Mouse (Mus musculus) intestine, postnatal 0 days (tissue): ENCODE results near the gene Gal3st2. TPM values are rescaled to one million over a fixed set of nuclear protein-coding genes. Genes with fewer than 3 reads are reported as not detected.
"Not testable (repeated sequence)": the region's sequence is repeated elsewhere in the genome, so short reads cannot be mapped to it uniquely, and the experiment has no call there.

Experiments
- ATAC-seq: fragments of 200-750 bp; cut with Nextera tagmentation; 2 replicates; pipeline ENCODE4 v1.8.0; 2017; ENCODE audit warnings: mild to moderate bottlenecking, moderate TSS enrichment, moderate library complexity
- H3K27ac ChIP-seq: fragments of 300-500 bp; sonication (generic); 2 replicates; pipeline ENCODE4 v1.5.1; 2014; ENCODE audit warnings: mild to moderate bottlenecking, low read depth, low read length, moderate library complexity
- H3K27me3 ChIP-seq: fragments of 300-500 bp; sonication (generic); replicated peaks from 2 replicates; pipeline ENCODE4 v1.6.1; 2014; ENCODE audit warnings: low read length, mixed read lengths; ENCODE audit not compliant: control insufficient read depth, insufficient read depth
- H3K36me3 ChIP-seq: fragments of 300-500 bp; sonication (generic); 2 replicates; pipeline ENCODE4 v1.6.1; 2014; ENCODE audit warnings: mild to moderate bottlenecking, moderate library complexity; ENCODE audit not compliant: control insufficient read depth, insufficient read depth
- H3K4me1 ChIP-seq: fragments of 300-500 bp; sonication (generic); replicated peaks from 2 replicates; pipeline ENCODE4 v1.6.1; 2014; ENCODE audit warnings: antibody characterized with exemption, low read length, mixed read lengths; ENCODE audit not compliant: control insufficient read depth, insufficient read depth
- H3K4me2 ChIP-seq: fragments of 300-500 bp; sonication (generic); replicated peaks from 2 replicates; pipeline ENCODE4 v1.6.1; 2014; ENCODE audit warnings: low read depth, mild to moderate bottlenecking, moderate library complexity
- H3K4me3 ChIP-seq: fragments of 300-500 bp; sonication (generic); 2 replicates; pipeline ENCODE4 v1.5.1; 2014; ENCODE audit warnings: low read depth, low read length
- H3K9ac ChIP-seq: fragments of 300-500 bp; sonication (generic); 2 replicates; pipeline ENCODE4 v1.6.1; 2014; ENCODE audit warnings: mild to moderate bottlenecking, low read depth, low read length
- H3K9me3 ChIP-seq: fragments of 300-500 bp; sonication (generic); 2 replicates; pipeline ENCODE4 v1.6.1; 2016; ENCODE audit warnings: mixed run types; ENCODE audit not compliant: control insufficient read depth
- CTCF ChIP-seq: sonication (generic); IDR thresholded peaks from 2 replicates; pipeline ENCODE4 v1.5.1; 2016; ENCODE audit warnings: low read depth, mild to moderate bottlenecking, control low read depth, antibody characterized with exemption, moderate library complexity
- WGBS: fragments of 180-500 bp; shearing (Covaris S2); extraction: QIAGEN DNeasy Blood & Tissue Kit; methylation state at CpG from one replicate; pipeline ENCODE4 v1.1.7; 2014; 5-methylcytosine and 5-hydroxymethylcytosine counted together
- polyA plus RNA-seq: library from polyadenylated mRNA; unstranded; fragments of >200 nt; fragmentation: Nextera tagmentation; extraction: Ambion mirVana; gene quantifications from 2 replicates; pipeline ENCODE4 v1.2.1, GENCODE M21; 2015

Gal3st2 gene
- polyA plus RNA-seq, 1 experiment from 2014 or later = 14.1 TPM

- Histone ChIP-seq H3K9ac (no peak overlapping the region), H3K27me3 (no peaks in the 10 kb centered on the region), H3K27ac (no peak overlapping the region), H3K36me3 (peaks cover 17% of the 10 kb centered on the region), H3K4me3 (no peak overlapping the region), H3K4me2 (no peak overlapping the region), H3K9me3 (no peaks in the 10 kb centered on the region), H3K4me1 (no peaks in the 10 kb centered on the region)
- 81% methylated on average over 6 of the region's 6 CpGs for WGBS
- ATAC-seq = no peak
- no peak for TF ChIP-seq CTCF
Measured at GRCm38 (mm10) chr1:93835876-93836531, 25.1 kb upstream of the Gal3st2 start.

- Histone ChIP-seq H3K4me2 (no peak overlapping the region), H3K4me1 (no peaks in the 10 kb centered on the region), H3K4me3 (no peak overlapping the region), H3K36me3 (peaks cover 17% of the 10 kb centered on the region), H3K9me3 (no peaks in the 10 kb centered on the region), H3K9ac (no peak overlapping the region), H3K27ac (no peak overlapping the region), H3K27me3 (no peaks in the 10 kb centered on the region)
- WGBS = 83% methylated on average over 2 of the region's 2 CpGs
- no peak for ATAC-seq
- no peak for TF ChIP-seq CTCF
Measured at GRCm38 (mm10) chr1:93836532-93836913, 24.6 kb upstream of the Gal3st2 start.

DNA sequence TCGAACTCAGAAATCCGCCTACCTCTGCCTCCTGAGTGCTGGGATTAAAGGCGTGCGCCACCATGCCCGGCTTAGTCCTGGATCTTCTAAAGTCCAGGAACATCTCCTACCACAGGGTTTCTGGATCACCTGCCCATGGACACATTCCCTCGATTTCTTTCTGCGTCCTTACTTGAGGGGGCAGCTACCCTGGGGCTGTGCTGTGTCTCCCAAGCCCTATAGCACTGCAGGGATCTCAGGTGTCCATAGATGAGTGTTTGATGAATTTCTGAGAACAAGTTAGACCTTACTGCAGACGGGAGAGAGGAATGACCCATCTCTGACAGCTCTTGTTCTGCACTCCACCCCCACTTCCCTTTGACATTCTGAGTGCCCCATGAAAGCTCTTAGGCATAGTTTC, 23.8 kb upstream of the Gal3st2 start:
- H3K27me3 ChIP-seq = no peaks in the 10 kb centered on the region
- WGBS = 94% methylated on average over 8 of the region's 8 CpGs
- no peak for TF ChIP-seq CTCF

DNA sequence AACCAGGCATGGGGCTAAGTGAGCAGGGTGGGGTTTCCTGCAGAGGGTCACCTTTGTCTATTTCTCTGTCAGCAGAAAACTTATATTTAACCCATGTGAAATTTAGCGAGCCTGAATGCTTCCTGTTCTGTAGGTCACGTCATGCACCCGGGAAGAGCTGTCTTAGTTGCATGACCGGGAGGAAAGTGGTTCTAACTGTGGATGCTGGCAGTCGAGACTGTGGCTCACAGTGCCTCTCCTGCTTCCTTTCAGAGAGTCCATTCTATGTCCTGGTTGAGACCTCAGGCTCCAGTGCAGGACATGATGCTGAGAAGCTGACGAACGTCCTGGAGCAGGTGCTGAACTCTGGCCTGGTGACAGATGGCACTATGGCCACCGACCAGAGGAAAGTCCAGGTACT, 22.5 kb upstream of the Gal3st2 start:
- not testable (repeated sequence) for H3K4me3 ChIP-seq, H3K9me3 ChIP-seq, H3K27me3 ChIP-seq, H3K9ac ChIP-seq, H3K4me2 ChIP-seq, H3K4me1 ChIP-seq, H3K27ac ChIP-seq, ATAC-seq
- H3K36me3 ChIP-seq = peaks cover 17% of the 10 kb centered on the region
- 87% methylated on average over 8 of the region's 8 CpGs for WGBS

More for the DNA sequence above, 23.8 kb upstream of the Gal3st2 start:
- no peak overlapping the region for H3K9ac ChIP-seq
- no peak overlapping the region for H3K4me2 ChIP-seq
- ATAC-seq = no peak
- no peaks in the 10 kb centered on the region for H3K4me1 ChIP-seq
- no peak overlapping the region for H3K4me3 ChIP-seq
- no peaks in the 10 kb centered on the region for H3K9me3 ChIP-seq
- no peak overlapping the region for H3K27ac ChIP-seq
- peaks cover 17% of the 10 kb centered on the region for H3K36me3 ChIP-seq

- not testable (repeated sequence) for H3K27me3 ChIP-seq, H3K36me3 ChIP-seq, H3K9ac ChIP-seq, H3K4me3 ChIP-seq, H3K9me3 ChIP-seq, H3K4me2 ChIP-seq, H3K4me1 ChIP-seq, H3K27ac ChIP-seq
- ATAC-seq = peak; percentile 68
- WGBS = 54% methylated on average over 1 of the region's 3 CpGs
Measured at GRCm38 (mm10) chr1:93845766-93846366, 15.2 kb upstream of the Gal3st2 start.

DNA sequence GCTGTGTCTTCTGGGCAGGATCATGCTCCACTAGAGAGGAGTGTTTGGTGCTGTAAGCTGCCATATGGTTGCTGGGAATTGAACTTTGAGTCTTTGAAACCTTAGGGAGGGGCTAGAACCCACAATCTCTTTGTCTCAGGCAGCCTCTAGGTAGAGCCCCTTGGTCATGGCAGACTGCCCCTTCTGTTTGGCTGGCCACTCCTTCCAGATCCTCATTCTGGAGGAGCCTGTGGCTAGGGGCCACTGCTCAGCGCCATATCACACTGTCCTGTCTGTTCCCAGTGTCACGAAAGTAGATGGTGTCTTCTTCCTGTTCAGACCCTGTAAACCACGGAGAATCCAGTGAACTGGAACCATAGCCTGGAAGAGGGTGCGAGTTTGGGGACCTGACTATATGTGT, 5.3 kb upstream of the Gal3st2 start:
- 91% methylated on average over 4 of the region's 4 CpGs for WGBS
- not testable (repeated sequence) for H3K4me3 ChIP-seq, ATAC-seq

More for the DNA sequence above, 5.3 kb upstream of the Gal3st2 start:
- H3K36me3 ChIP-seq, H3K9ac ChIP-seq, H3K4me2 ChIP-seq, H3K27ac ChIP-seq, H3K4me1 ChIP-seq, H3K9me3 ChIP-seq, H3K27me3 ChIP-seq: not testable (repeated sequence)
